ENCODE assay signal across 11 mouse cellular contexts in the genomic region with DNA sequence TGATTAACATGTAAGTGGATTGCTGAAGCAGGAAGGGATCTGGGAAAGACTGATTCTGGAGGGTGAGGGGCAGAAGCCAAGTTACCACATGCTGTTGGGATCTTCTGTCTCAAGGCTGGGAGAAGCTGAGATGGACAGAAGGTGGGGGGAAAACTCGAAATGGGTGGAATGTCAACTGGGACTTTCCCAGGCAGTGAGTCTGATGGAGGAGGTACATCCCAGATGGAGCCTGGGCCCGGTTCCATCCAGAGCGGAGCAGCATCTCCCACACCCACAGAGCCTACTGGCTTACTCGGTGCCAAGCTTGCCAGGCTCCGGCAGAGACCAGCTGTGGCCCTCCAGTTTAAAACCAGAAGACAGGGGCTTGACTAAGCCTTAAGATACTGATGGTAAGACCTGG. TPM values are rescaled to one million over a fixed set of nuclear protein-coding genes. Genes with fewer than 3 reads are reported as not detected.
DNase-seq lines count a peak whose midpoint lies in the region; ATAC-seq and TF ChIP-seq lines count a peak whose summit lies in the region.
"Had no signal": no experiment of that assay in that cellular context is flagged by ENCODE, and none has a peak within 500 bp of the region (broad histone marks: within the 10 kb centered on the region; RNA-seq: fewer than 3 reads in every experiment).

No protein-coding gene starts in this region.

- peak; percentile 93 for ATAC-seq in forebrain, postnatal 0 days
- ATAC-seq in liver, embryonic 12.5 days = no peak
- ATAC-seq in granulocyte monocyte progenitor cell, adult 5-6 weeks (replicated peaks; ENCODE audit: poor library complexity, severe bottlenecking) = no peak

- no peaks in the 10 kb centered on the region for H3K9me3 ChIP-seq in forebrain, postnatal 0 days (ENCODE audit: low read length)
- H3K9me3 ChIP-seq in liver, embryonic 12.5 days (replicated peaks) = no peaks in the 10 kb centered on the region
- H3K9me3 ChIP-seq: liver, embryonic 15.5 days; stomach, embryonic 15.5 days had no signal

- no peak for TF ChIP-seq CTCF in forebrain, postnatal 0 days (IDR thresholded peaks at IDR 0.05; ENCODE audit: low read depth)

- no peak overlapping the region for H3K4me2 ChIP-seq in forebrain, postnatal 0 days (ENCODE audit: low read depth)
- no peak overlapping the region for H3K4me2 ChIP-seq in liver, embryonic 12.5 days
- H3K4me2 ChIP-seq: liver, embryonic 15.5 days; stomach, embryonic 15.5 days had no signal

- H3K9ac ChIP-seq in forebrain, postnatal 0 days = no peak overlapping the region
- H3K9ac ChIP-seq in liver, embryonic 12.5 days = no peak overlapping the region
- H3K9ac ChIP-seq: liver, embryonic 15.5 days; stomach, embryonic 15.5 days had no signal

- no peaks in the 10 kb centered on the region for H3K36me3 ChIP-seq in forebrain, postnatal 0 days (ENCODE audit: insufficient read depth)
- 0 out of 2 replicates have a peak, but pooled peaks cover 6% of the 10 kb centered on the region for H3K36me3 ChIP-seq in liver, embryonic 12.5 days
- H3K36me3 ChIP-seq: liver, embryonic 15.5 days; stomach, embryonic 15.5 days had no signal

- DNase-seq in kidney, postnatal 4 days = peak; percentile 26 to 44
- DNase-seq in kidney, postnatal 36 days = no peak
- DNase-seq in forebrain, postnatal 0 days = peak; percentile 74
- peak; percentile 87 to 94 for DNase-seq in layer of hippocampus, adult 18-20 months (ENCODE audit: low spot score in 2 of 2)
- peak; percentile 54 for DNase-seq in lung, postnatal 25 days (ENCODE audit: low spot score)
- no peak for DNase-seq in B cell, adult 2 months

- H3K4me3 ChIP-seq in forebrain, postnatal 0 days (ENCODE audit: low read depth, low read length) = no peak overlapping the region
- H3K4me3 ChIP-seq in liver, embryonic 12.5 days = no peak overlapping the region
- H3K4me3 ChIP-seq: liver, embryonic 15.5 days; stomach, embryonic 15.5 days had no signal

- 0 out of 2 replicates have a peak, but pooled peaks cover 4% of the 10 kb centered on the region for H3K4me1 ChIP-seq in forebrain, postnatal 0 days (ENCODE audit: insufficient read depth)
- H3K4me1 ChIP-seq in liver, embryonic 12.5 days = no peaks in the 10 kb centered on the region
- H3K4me1 ChIP-seq: liver, embryonic 15.5 days had no signal

- WGBS in forebrain, postnatal 0 days = 44% methylated on average over 5 of the region's 5 CpGs
- 73% methylated on average over 5 of the region's 5 CpGs for WGBS in liver, embryonic 12.5 days (ENCODE audit: insufficient replicate concordance)

- H3K27ac ChIP-seq in forebrain, postnatal 0 days (ENCODE audit: low read depth, low read length) = peak overlapping the region; percentile 15; the same call in 1 of the 2 replicates
- H3K27ac ChIP-seq in liver, embryonic 12.5 days = no peak overlapping the region
- H3K27ac ChIP-seq: liver, embryonic 15.5 days; stomach, embryonic 15.5 days had no signal

- H3K27me3 ChIP-seq in forebrain, postnatal 0 days (ENCODE audit: insufficient read depth, low read length) = no peaks in the 10 kb centered on the region; the same call in 1 of the 2 replicates
- H3K27me3 ChIP-seq in liver, embryonic 12.5 days (replicated peaks) = no peaks in the 10 kb centered on the region
- H3K27me3 ChIP-seq: liver, embryonic 15.5 days; stomach, embryonic 15.5 days had no signal

RNA-seq across cellular contexts. Expression of a gene that starts 33.4 kb away (rescaled TPM):
- total RNA-seq in forebrain, postnatal 0 days (2014; rRNA removed) = not detected in 2 replicates
- not detected in 2 replicates for polyA plus RNA-seq in forebrain, postnatal 0 days (2015; fragmentation: Nextera tagmentation; extraction: Ambion mirVana)
- total RNA-seq in layer of hippocampus, adult 18-20 months (2021) = not detected
- polyA plus RNA-seq in liver, embryonic 12.5 days (2016; fragmentation: Nextera tagmentation; extraction: Ambion mirVana) = not detected in 2 replicates
- not detected in 2 replicates for total RNA-seq in granulocyte monocyte progenitor cell, adult 5-6 weeks (2014; fragmentation: Nextera tagmentation)
- total RNA-seq in granulocyte monocyte progenitor cell, adult 5-6 weeks (2017) = not detected in 2 replicates
- total RNA-seq: ES-E14 had no signal

RNA-seq across cellular contexts. Expression of a gene that starts 52.3 kb away (rescaled TPM):
- total RNA-seq in forebrain, postnatal 0 days (2014; rRNA removed) = 20.2 and 23.7 TPM in 2 replicates
- polyA plus RNA-seq in forebrain, postnatal 0 days (2015; fragmentation: Nextera tagmentation; extraction: Ambion mirVana) = 12.4 and 14.4 TPM in 2 replicates
- total RNA-seq in layer of hippocampus, adult 18-20 months (2021) = 10 to 100 TPM; 10.8 to 11.4 TPM
- 12.1 and 12.4 TPM in 2 replicates for polyA plus RNA-seq in liver, embryonic 12.5 days (2016; fragmentation: Nextera tagmentation; extraction: Ambion mirVana)
- total RNA-seq in granulocyte monocyte progenitor cell, adult 5-6 weeks (2014; fragmentation: Nextera tagmentation) = not detected in 2 replicates
- not detected in 2 replicates for total RNA-seq in granulocyte monocyte progenitor cell, adult 5-6 weeks (2017)

RNA-seq across cellular contexts. Expression of a gene that starts 57.8 kb away (rescaled TPM):
- 0.54 and 1.0 TPM in 2 replicates for total RNA-seq in forebrain, postnatal 0 days (2014; rRNA removed)
- 0.18 and 0.22 TPM in 2 replicates for polyA plus RNA-seq in forebrain, postnatal 0 days (2015; fragmentation: Nextera tagmentation; extraction: Ambion mirVana)
- 1 to 10 TPM; 1.2 to 1.4 TPM for total RNA-seq in layer of hippocampus, adult 18-20 months (2021)
- 0.27 and 0.38 TPM in 2 replicates for polyA plus RNA-seq in liver, embryonic 12.5 days (2016; fragmentation: Nextera tagmentation; extraction: Ambion mirVana)
- 0.17 TPM in 1 of 2 replicates, not detected in the other for total RNA-seq in granulocyte monocyte progenitor cell, adult 5-6 weeks (2014; fragmentation: Nextera tagmentation)
- total RNA-seq in granulocyte monocyte progenitor cell, adult 5-6 weeks (2017) = not detected in 2 replicates

Comparison
In these comparisons a context has a peak if more than half of its experiments do, and no peak if none do; other contexts are left out.
1. DNase-seq: peak in kidney, postnatal 4 days (2 of 2), forebrain, postnatal 0 days (single experiment), layer of hippocampus, adult 18-20 months (2 of 2) and lung, postnatal 25 days (single experiment); none in kidney, postnatal 36 days (0 of 2) and B cell, adult 2 months (0 of 2).
2. RNA of a gene that starts 52.3 kb away (total RNA-seq): 20.2 to 23.7 TPM in forebrain, postnatal 0 days and 10.8 to 11.4 TPM in layer of hippocampus, adult 18-20 months; not detected in granulocyte monocyte progenitor cell, adult 5-6 weeks; every median in the first group is over 10 times any median in the second.